Mouse (Mus musculus) liver, postnatal 0 days (tissue): Measurements from ENCODE around the gene Ifna5. TPM values are rescaled to one million over a fixed set of nuclear protein-coding genes. Genes with fewer than 3 reads are reported as not detected.

Source experiments
- ATAC-seq: fragments of 200-750 bp; cut with Nextera tagmentation; 2 replicates; pipeline ENCODE4 v1.8.0; 2017; ENCODE audit warnings: mild to moderate bottlenecking, moderate library complexity
- DNase-seq: peaks from one replicate; pipeline ENCODE4 v3.0.0-alpha.2; 2016
- H3K27ac ChIP-seq: fragments of 300-500 bp; sonication (generic); 2 replicates; pipeline ENCODE4 v1.5.1; 2014; ENCODE audit warnings: antibody characterized with exemption, moderate library complexity, mild to moderate bottlenecking, low read depth
- H3K27me3 ChIP-seq: fragments of 300-500 bp; sonication (generic); 2 replicates; pipeline ENCODE4 v1.6.1; 2014; ENCODE audit warnings: low read length, control low read depth, mixed read lengths; ENCODE audit not compliant: insufficient read depth
- H3K36me3 ChIP-seq: fragments of 300-500 bp; sonication (generic); replicated peaks from 2 replicates; pipeline ENCODE4 v1.6.1; 2014; ENCODE audit warnings: mild to moderate bottlenecking, control low read depth, low read length, moderate library complexity, mixed read lengths; ENCODE audit not compliant: insufficient read depth
- H3K4me1 ChIP-seq: fragments of 300-500 bp; sonication (generic); 2 replicates; pipeline ENCODE4 v1.6.1; 2014; ENCODE audit warnings: antibody characterized with exemption, mild to moderate bottlenecking, control low read depth; ENCODE audit not compliant: insufficient read depth
- H3K4me2 ChIP-seq: fragments of 300-500 bp; sonication (generic); 2 replicates; pipeline ENCODE4 v1.6.1; 2014; ENCODE audit warnings: low read depth, mild to moderate bottlenecking, low read length, moderate library complexity, mixed read lengths
- H3K4me3 ChIP-seq: fragments of 300-500 bp; sonication (generic); 2 replicates; pipeline ENCODE4 v1.5.1; 2014; ENCODE audit warnings: low read depth, low read length
- H3K9ac ChIP-seq: fragments of 300-500 bp; sonication (generic); replicated peaks from 2 replicates; pipeline ENCODE4 v1.6.1; 2014; ENCODE audit warnings: mild to moderate bottlenecking, moderate library complexity
- H3K9me3 ChIP-seq: fragments of 300-500 bp; sonication (generic); 2 replicates; pipeline ENCODE4 v1.6.1; 2016; ENCODE audit warnings: mild to moderate bottlenecking, control low read depth, low read length, mixed read lengths
- CTCF ChIP-seq: sonication (generic); IDR thresholded peaks from 2 replicates; pipeline ENCODE4 v1.5.1; 2016; ENCODE audit warnings: antibody characterized with exemption, low read depth
- EP300 ChIP-seq: IDR thresholded peaks from 2 replicates; pipeline ENCODE4 v1.6.1; 2016; ENCODE audit warnings: antibody characterized with exemption, low read depth, mild to moderate bottlenecking
- WGBS: fragments of 180-500 bp; shearing (Covaris S2); extraction: QIAGEN DNeasy Blood & Tissue Kit; methylation state at CpG from one replicate; pipeline ENCODE4 v1.1.7; 2014; ENCODE audit not compliant: insufficient replicate concordance; 5-methylcytosine and 5-hydroxymethylcytosine counted together
- polyA plus RNA-seq: library from polyadenylated mRNA; unstranded; fragments of >200 nt; fragmentation: Nextera tagmentation; extraction: Ambion mirVana; gene quantifications from 2 replicates; pipeline ENCODE4 v1.2.1, GENCODE M21; 2015

The Ifna5 gene
- polyA plus RNA-seq, 1 experiment from 2014 or later, result not detected

- ATAC-seq (no peak), DNase-seq (no peak)
- Histone ChIP-seq H3K4me2 (no peak overlapping the region), H3K9me3 (no peaks in the 10 kb centered on the region), H3K36me3 (no peaks in the 10 kb centered on the region), H3K27me3 (no peaks in the 10 kb centered on the region), H3K4me3 (no peak overlapping the region), H3K9ac (no peak overlapping the region), H3K4me1 (peaks cover 10% of the 10 kb centered on the region), H3K27ac (no peak overlapping the region)
- 24% methylated on average over 7 of the region's 7 CpGs for WGBS
- TF ChIP-seq CTCF (no peak), EP300 (no peak)
Observed at GRCm38 (mm10) chr4:88863309-88863708, 28.0 kb downstream of the Ifna5 start.

GRCm38 (mm10) chr4:88864599-88864998 is 29.3 kb downstream of the Ifna5 start:
- no peak overlapping the region for H3K9ac ChIP-seq
- DNase-seq, result no peak
- peak overlapping the region; percentile 19; the same call in 1 of the 2 replicates for H3K4me3 ChIP-seq
- H3K9me3 ChIP-seq, result no peaks in the 10 kb centered on the region
- no peak for TF ChIP-seq CTCF
- TF ChIP-seq EP300, result peak; percentile 58
- peak; percentile 43 for ATAC-seq
- no peaks in the 10 kb centered on the region for H3K27me3 ChIP-seq
- peaks cover 12% of the 10 kb centered on the region for H3K4me1 ChIP-seq
- H3K36me3 ChIP-seq, result no peaks in the 10 kb centered on the region
- 18% methylated on average over 9 of the region's 9 CpGs for WGBS
- peak overlapping the region; percentile 55 for H3K4me2 ChIP-seq
- peak overlapping the region; percentile 64 for H3K27ac ChIP-seq

- H3K4me3 ChIP-seq, result peak overlapping the region; percentile 19; the same call in 1 of the 2 replicates
- TF ChIP-seq CTCF (no peak), EP300 (no peak)
Observed at GRCm38 (mm10) chr4:88865011-88865569, 29.8 kb downstream of the Ifna5 start.

GRCm38 (mm10) chr4:88867366-88867925 is 32.1 kb downstream of the Ifna5 start:
- peaks cover 12% of the 10 kb centered on the region for H3K4me1 ChIP-seq
- under 1% methylated on average over 8 of the region's 8 CpGs for WGBS
- DNase-seq (peak; percentile 85), ATAC-seq (peak; percentile 74)
- H3K9ac ChIP-seq, result peak overlapping the region; percentile 66
- H3K36me3 ChIP-seq, result no peaks in the 10 kb centered on the region
- H3K4me3 ChIP-seq, result peak overlapping the region; percentile 65
- no peaks in the 10 kb centered on the region for H3K9me3 ChIP-seq
- H3K4me2 ChIP-seq, result peak overlapping the region; percentile 94
- no peak overlapping the region for H3K27ac ChIP-seq
- no peaks in the 10 kb centered on the region for H3K27me3 ChIP-seq
- TF ChIP-seq EP300, result no peak
- TF ChIP-seq CTCF, result peak; percentile 97

More at GRCm38 (mm10) chr4:88865011-88865569, 29.8 kb downstream of the Ifna5 start:
- no peaks in the 10 kb centered on the region for H3K36me3 ChIP-seq
- no peak for ATAC-seq
- H3K4me1 ChIP-seq, result peaks cover 12% of the 10 kb centered on the region
- 16% methylated on average over 6 of the region's 6 CpGs for WGBS
- H3K9ac ChIP-seq, result no peak overlapping the region
- no peaks in the 10 kb centered on the region for H3K27me3 ChIP-seq
- DNase-seq, result no peak
- H3K27ac ChIP-seq, result peak overlapping the region; percentile 64
- no peaks in the 10 kb centered on the region for H3K9me3 ChIP-seq
- peak overlapping the region; percentile 55 for H3K4me2 ChIP-seq

- 6% methylated on average over 30 of the region's 31 CpGs for WGBS
Observed at GRCm38 (mm10) chr4:88867926-88868911, 32.9 kb downstream of the Ifna5 start.

GRCm38 (mm10) chr4:88872691-88873090 is 37.4 kb downstream of the Ifna5 start:
- DNase-seq, result no peak
- no peak overlapping the region for H3K4me3 ChIP-seq
- H3K36me3 ChIP-seq, result no peaks in the 10 kb centered on the region
- no peak overlapping the region for H3K27ac ChIP-seq
- TF ChIP-seq EP300 (no peak), CTCF (peak; percentile 78)
- H3K4me2 ChIP-seq, result no peak overlapping the region
- no peaks in the 10 kb centered on the region for H3K9me3 ChIP-seq
- no peak overlapping the region for H3K9ac ChIP-seq
- ATAC-seq, result no peak
- 0 out of 2 replicates have a peak, but pooled peaks cover 6% of the 10 kb centered on the region for H3K4me1 ChIP-seq
- 0% methylated on average over 2 of the region's 2 CpGs for WGBS
- no peaks in the 10 kb centered on the region for H3K27me3 ChIP-seq

More at GRCm38 (mm10) chr4:88867926-88868911, 32.9 kb downstream of the Ifna5 start:
- Histone ChIP-seq H3K4me3 (peak overlapping the region; percentile 65), H3K4me1 (peaks cover 12% of the 10 kb centered on the region), H3K36me3 (no peaks in the 10 kb centered on the region), H3K9me3 (no peaks in the 10 kb centered on the region), H3K27ac (0 out of 2 replicates have a peak overlapping the region, but pooled peaks have one; percentile 13), H3K9ac (peak overlapping the region; percentile 66), H3K4me2 (peak overlapping the region; percentile 94), H3K27me3 (no peaks in the 10 kb centered on the region)
- peak; percentile 70 for ATAC-seq
- no peak for TF ChIP-seq EP300
- no peak for TF ChIP-seq CTCF
- DNase-seq, result peak; percentile 74
